Mouse (Mus musculus) heart, embryonic 11.5 days (tissue): ENCODE measurements around the gene Zfp280c. TPM values are rescaled to one million over a fixed set of nuclear protein-coding genes. Genes with fewer than 3 reads are reported as not detected.
A peak's percentile ranks its signal among the peaks of the same experiment; 100 is the strongest.

Source experiments
- ATAC-seq: fragments of 200-750 bp; cut with Nextera tagmentation; replicated peaks from 2 replicates; pipeline ENCODE4 v1.8.0; 2017; ENCODE audit warnings: moderate library complexity; ENCODE audit not compliant: insufficient number of reproducible peaks, low FRiP score, low TSS enrichment
- H3K27ac ChIP-seq: fragments of 300-500 bp; sonication (generic); 2 replicates; pipeline ENCODE4 v1.5.1; 2014; ENCODE audit warnings: mild to moderate bottlenecking, low read depth, low read length
- H3K27me3 ChIP-seq: fragments of 300-500 bp; sonication (generic); 2 replicates; pipeline ENCODE4 v1.6.1; 2014; ENCODE audit warnings: mild to moderate bottlenecking, low read length, mixed read lengths; ENCODE audit not compliant: control insufficient read depth, insufficient read depth
- H3K36me3 ChIP-seq: fragments of 300-500 bp; sonication (generic); 2 replicates; pipeline ENCODE4 v1.6.1; 2014; ENCODE audit warnings: mild to moderate bottlenecking, low read length, moderate library complexity, mixed read lengths; ENCODE audit not compliant: control insufficient read depth, insufficient read depth
- H3K4me1 ChIP-seq: fragments of 300-500 bp; sonication (generic); 2 replicates; pipeline ENCODE4 v1.6.1; 2014; ENCODE audit warnings: low read length; ENCODE audit not compliant: control insufficient read depth, insufficient read depth
- H3K4me2 ChIP-seq: fragments of 300-500 bp; sonication (generic); 2 replicates; pipeline ENCODE4 v1.6.1; 2014; ENCODE audit warnings: mild to moderate bottlenecking, moderate library complexity
- H3K4me3 ChIP-seq: fragments of 300-500 bp; sonication (generic); 2 replicates; pipeline ENCODE4 v1.5.1; 2014; ENCODE audit warnings: low read depth, low read length
- H3K9ac ChIP-seq: fragments of 300-500 bp; sonication (generic); 2 replicates; pipeline ENCODE4 v1.6.1; 2014; ENCODE audit warnings: mild to moderate bottlenecking, low read depth, low read length, moderate library complexity
- H3K9me3 ChIP-seq: fragments of 300-500 bp; sonication (generic); replicated peaks from 2 replicates; pipeline ENCODE4 v1.6.1; 2016; ENCODE audit warnings: low read length; ENCODE audit not compliant: control insufficient read depth
- WGBS: fragments of 180-500 bp; shearing (Covaris S2); extraction: QIAGEN DNeasy Blood & Tissue Kit; methylation state at CpG from one replicate; pipeline ENCODE4 v1.1.7; 2014; ENCODE audit not compliant: insufficient replicate concordance; 5-methylcytosine and 5-hydroxymethylcytosine counted together
- microRNA-seq: library from miRNA; unstranded; fragments of <30 nt; microRNA quantifications from one replicate; pipeline ENCODE4, GENCODE M21; 2016; ENCODE audit warnings: borderline number of aligned reads
- polyA plus RNA-seq: library from polyadenylated mRNA; unstranded; fragments of >200 nt; fragmentation: Nextera tagmentation; extraction: Ambion mirVana; gene quantifications from 2 replicates; pipeline ENCODE4 v1.2.1, GENCODE M21; 2014

The Zfp280c gene
- polyA plus RNA-seq, 1 experiment from 2014 or later: 7.9 TPM

GRCm38 (mm10) chrX:48518808-48519548 is 75.3 kb downstream of the Zfp280c start, which contains the start of gene Rab33a:
Gene Rab33a (plus strand): TSS chrX:48519285.
- H3K9me3 ChIP-seq: no peaks in the 10 kb centered on the region
- H3K27me3 ChIP-seq: peaks cover 2% of the 10 kb centered on the region; the same call in 1 of the 2 replicates
- peak; percentile 52; the same call in 1 of the 2 replicates for ATAC-seq
- H3K4me1 ChIP-seq: no peaks in the 10 kb centered on the region
- 0 out of 2 replicates have a peak within 1 kb of the TSS, but pooled peaks have one; percentile 6 for H3K27ac ChIP-seq
- peak within 1 kb of the TSS; percentile 55 for H3K4me3 ChIP-seq
- H3K9ac ChIP-seq: peak within 1 kb of the TSS; percentile 68
- no peaks in the 10 kb centered on the region for H3K36me3 ChIP-seq
- H3K4me2 ChIP-seq: peak within 1 kb of the TSS; percentile 76
- WGBS: 10% methylated on average over 33 of the region's 33 CpGs

GRCm38 (mm10) chrX:48518211-48518807 is 76.0 kb downstream of the Zfp280c start:
- ATAC-seq: peak; percentile 55; the same call in 1 of the 2 replicates
- H3K27me3 ChIP-seq: peaks cover 2% of the 10 kb centered on the region; the same call in 1 of the 2 replicates
- 0 out of 2 replicates have a peak overlapping the region, but pooled peaks have one; percentile 6 for H3K27ac ChIP-seq
- peak overlapping the region; percentile 55 for H3K4me3 ChIP-seq
- WGBS: 30% methylated on average over 15 of the region's 15 CpGs
- H3K9me3 ChIP-seq: no peaks in the 10 kb centered on the region
- H3K4me1 ChIP-seq: no peaks in the 10 kb centered on the region
- H3K36me3 ChIP-seq: no peaks in the 10 kb centered on the region
- peak overlapping the region; percentile 68 for H3K9ac ChIP-seq
- H3K4me2 ChIP-seq: peak overlapping the region; percentile 76

GRCm38 (mm10) chrX:48513824-48514223 is 80.5 kb downstream of the Zfp280c start:
- no peaks in the 10 kb centered on the region for H3K4me1 ChIP-seq
- H3K9ac ChIP-seq: peak overlapping the region; percentile 62
- H3K27ac ChIP-seq: peak overlapping the region; percentile 46

GRCm38 (mm10) chrX:48513166-48513807 is 81.0 kb downstream of the Zfp280c start, which contains the start of gene Aifm1:
Gene Aifm1 (minus strand): TSS chrX:48513563.
- Histone ChIP-seq H3K4me2 (peak within 1 kb of the TSS; percentile 67), H3K36me3 (no peaks in the 10 kb centered on the region), H3K9ac (peak within 1 kb of the TSS; percentile 70), H3K9me3 (no peaks in the 10 kb centered on the region), H3K4me1 (no peaks in the 10 kb centered on the region), H3K27me3 (no peaks in the 10 kb centered on the region), H3K4me3 (peak within 1 kb of the TSS; percentile 57), H3K27ac (peak within 1 kb of the TSS; percentile 46)
- peak; percentile 98 for ATAC-seq
- 16% methylated on average over 45 of the region's 45 CpGs for WGBS

More at GRCm38 (mm10) chrX:48513824-48514223, 80.5 kb downstream of the Zfp280c start:
- H3K36me3 ChIP-seq: no peaks in the 10 kb centered on the region
- H3K27me3 ChIP-seq: no peaks in the 10 kb centered on the region
- WGBS: 11% methylated on average over 13 of the region's 13 CpGs
- no peak for ATAC-seq
- H3K4me3 ChIP-seq: peak overlapping the region; percentile 57
- H3K4me2 ChIP-seq: peak overlapping the region; percentile 67
- H3K9me3 ChIP-seq: no peaks in the 10 kb centered on the region

- Histone ChIP-seq H3K4me2 (no peak overlapping the region), H3K9ac (no peak overlapping the region), H3K27ac (no peak overlapping the region), H3K4me1 (no peaks in the 10 kb centered on the region), H3K27me3 (no peaks in the 10 kb centered on the region), H3K36me3 (peaks cover 2% of the 10 kb centered on the region), H3K4me3 (no peak overlapping the region), H3K9me3 (no peaks in the 10 kb centered on the region)
- WGBS: 87% methylated on average over 8 of the region's 8 CpGs
- no peak for ATAC-seq
Measured at GRCm38 (mm10) chrX:48493763-48494162, 100.5 kb downstream of the Zfp280c start.

Small RNA genes within 50 kb of the gene (microRNA-seq; reads per million reads assigned to microRNA genes)
- not detected for gene Gm27828

Other genes with a start within 250 kb of the Zfp280c start
- gene Elf4, start 131.4 kb downstream of the Zfp280c start, polyA plus RNA-seq: 14.3 and 17.3 TPM in 2 replicates
- gene Aifm1, start 80.9 kb downstream of the Zfp280c start, polyA plus RNA-seq: 96.4 and 120 TPM in 2 replicates
- gene Rab33a, start 75.2 kb downstream of the Zfp280c start, polyA plus RNA-seq: 6.8 and 7.1 TPM in 2 replicates
- gene Slc25a14, start 28.9 kb upstream of the Zfp280c start, polyA plus RNA-seq: 7.8 and 8.8 TPM in 2 replicates
- gene Gpr119, start 80.0 kb upstream of the Zfp280c start, polyA plus RNA-seq: not detected in 2 replicates
- 18.1 and 18.7 TPM in 2 replicates for gene Rbmx2, start 100.5 kb upstream of the Zfp280c start, polyA plus RNA-seq